Mouse (Mus musculus) G1E-ER4 (cell line): Measurements from ENCODE around the gene Clip4. TPM values are rescaled to one million over a fixed set of nuclear protein-coding genes. Genes with fewer than 3 reads are reported as not detected.
"Not testable (repeated sequence)": the region's sequence is repeated elsewhere in the genome, so short reads cannot be mapped to it uniquely, and the experiment has no call there.

Experiments
- GATA1 ChIP-seq: IDR thresholded peaks from one replicate; pipeline ENCODE4 v1.8.0; 2012; ENCODE audit warnings: low read length, inconsistent platforms
- polyA plus RNA-seq: library from polyadenylated mRNA; stranded (reverse); fragments of >175 nt; gene quantifications from 2 replicates; pipeline ENCODE4 v1.2.3, GENCODE M21; 2012

Gene Clip4
- polyA plus RNA-seq: not detected in 2 replicates

- TF ChIP-seq GATA1: not testable (repeated sequence)
Measured at GRCm38 (mm10) chr17:71768173-71768572, at the start of gene Clip4. Gene Clip4 (plus strand): TSS chr17:71768473.

- TF ChIP-seq GATA1: no peak
Measured at GRCm38 (mm10) chr17:71720434-71720833, 47.8 kb upstream of the Clip4 start.

GRCm38 (mm10) chr17:71721019-71721418 lies 47.3 kb upstream of the Clip4 start:
- TF ChIP-seq GATA1: no peak

- no peak for TF ChIP-seq GATA1
Measured at GRCm38 (mm10) chr17:71730655-71731054, 37.6 kb upstream of the Clip4 start.

GRCm38 (mm10) chr17:71736442-71736841 lies 31.8 kb upstream of the Clip4 start:
- TF ChIP-seq GATA1: no peak

GRCm38 (mm10) chr17:71742156-71742555 lies 26.1 kb upstream of the Clip4 start:
- no peak for TF ChIP-seq GATA1

- TF ChIP-seq GATA1: no peak
Measured at GRCm38 (mm10) chr17:71742935-71743334, 25.3 kb upstream of the Clip4 start.

- no peak for TF ChIP-seq GATA1
Measured at GRCm38 (mm10) chr17:71746114-71746513, 22.2 kb upstream of the Clip4 start.

- no peak for TF ChIP-seq GATA1
Measured at GRCm38 (mm10) chr17:71747561-71747960, 20.7 kb upstream of the Clip4 start.

- TF ChIP-seq GATA1: no peak
Measured at GRCm38 (mm10) chr17:71749616-71750168, 18.6 kb upstream of the Clip4 start.

GRCm38 (mm10) chr17:71752831-71753230 lies 15.4 kb upstream of the Clip4 start, which contains the start of gene Pcare:
Gene Pcare (minus strand): TSS chr17:71752894.
- no peak for TF ChIP-seq GATA1

- no peak for TF ChIP-seq GATA1
Measured at GRCm38 (mm10) chr17:71760536-71760935, 7.7 kb upstream of the Clip4 start.

GRCm38 (mm10) chr17:71769564-71769963 lies 1.3 kb downstream of the Clip4 start:
- no peak for TF ChIP-seq GATA1

GRCm38 (mm10) chr17:71770696-71771095 lies 2.4 kb downstream of the Clip4 start:
- no peak for TF ChIP-seq GATA1

- no peak for TF ChIP-seq GATA1
Measured at GRCm38 (mm10) chr17:71774173-71774572, 5.9 kb downstream of the Clip4 start.

GRCm38 (mm10) chr17:71775279-71775678 lies 7.0 kb downstream of the Clip4 start:
- no peak for TF ChIP-seq GATA1

GRCm38 (mm10) chr17:71778696-71779095 lies 10.4 kb downstream of the Clip4 start:
- TF ChIP-seq GATA1: no peak

GRCm38 (mm10) chr17:71780490-71780889 lies 12.2 kb downstream of the Clip4 start:
- no peak for TF ChIP-seq GATA1
